Mouse (Mus musculus): ENCODE results near the gene Zc3h12a.

DNA sequence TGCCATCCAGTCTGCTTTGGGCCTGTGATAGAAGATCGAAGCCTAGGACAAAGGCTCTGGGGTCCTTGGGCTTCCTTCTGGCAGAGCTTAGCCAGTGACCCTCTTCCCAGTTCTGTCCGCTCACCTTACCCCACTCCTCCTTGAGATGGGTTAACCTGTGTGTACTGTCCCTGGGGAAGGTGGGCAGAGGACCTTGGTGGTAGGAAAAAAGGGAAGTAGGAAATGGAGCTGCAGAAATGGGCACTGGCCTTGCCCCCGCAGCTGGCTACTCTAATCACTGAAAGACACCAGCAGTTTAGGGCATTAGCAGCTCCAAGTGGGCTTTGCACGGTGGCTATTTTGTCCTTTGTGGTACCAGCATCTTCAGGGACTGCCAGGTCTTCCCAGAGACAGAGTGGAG is 12.6 kb downstream of the Zc3h12a start:
- TF ChIP-seq POLR2A (IDR thresholded peaks at IDR 0.05; ENCODE audit: control insufficient read depth, extremely low read depth, insufficient read depth, low read length, poor library complexity) = no peak
- no peak for TF ChIP-seq CTCF (IDR thresholded peaks at IDR 0.05; ENCODE audit: borderline replicate concordance, control insufficient read depth, extremely low read depth, insufficient read depth, low read length, poor library complexity)
